Mouse (Mus musculus): ENCODE measurements around the gene Camsap2.

The Camsap2 gene

GRCm38 (mm10) chr1:136343727-136344126 lies 2.2 kb downstream of the Camsap2 start:
- no peak for DNase-seq

- no peak for DNase-seq
These were observed 5.4 kb downstream of the Camsap2 start for GRCm38 (mm10) chr1:136340541-136340940.

- no peak for DNase-seq
These were observed 11.2 kb downstream of the Camsap2 start for GRCm38 (mm10) chr1:136334743-136335142.

GRCm38 (mm10) chr1:136333512-136333911 lies 12.4 kb downstream of the Camsap2 start:
- no peak for DNase-seq

GRCm38 (mm10) chr1:136333071-136333470 lies 12.8 kb downstream of the Camsap2 start:
- no peak for DNase-seq

- DNase-seq = no peak
These were observed 14.1 kb downstream of the Camsap2 start for GRCm38 (mm10) chr1:136331836-136332235.

- no peak for DNase-seq
These were observed 16.5 kb downstream of the Camsap2 start for GRCm38 (mm10) chr1:136329426-136329825.

GRCm38 (mm10) chr1:136328640-136329039 lies 17.3 kb downstream of the Camsap2 start:
- DNase-seq = no peak

GRCm38 (mm10) chr1:136327638-136328037 lies 18.3 kb downstream of the Camsap2 start:
- no peak for DNase-seq

GRCm38 (mm10) chr1:136325933-136326332 lies 20.0 kb downstream of the Camsap2 start:
- DNase-seq = no peak

- no peak for DNase-seq
These were observed 23.6 kb downstream of the Camsap2 start for GRCm38 (mm10) chr1:136322331-136322730.

GRCm38 (mm10) chr1:136316317-136316716 lies 29.6 kb downstream of the Camsap2 start:
- DNase-seq = no peak

GRCm38 (mm10) chr1:136309193-136309592 lies 36.7 kb downstream of the Camsap2 start:
- DNase-seq = no peak

- peak; percentile 56 for DNase-seq
These were observed 39.5 kb downstream of the Camsap2 start for GRCm38 (mm10) chr1:136306424-136306823.

GRCm38 (mm10) chr1:136293961-136294360 lies 51.9 kb downstream of the Camsap2 start:
- DNase-seq = no peak

- no peak for DNase-seq
These were observed 56.1 kb downstream of the Camsap2 start for GRCm38 (mm10) chr1:136289803-136290202.

GRCm38 (mm10) chr1:136277366-136277765 lies 68.5 kb downstream of the Camsap2 start:
- DNase-seq = no peak

GRCm38 (mm10) chr1:136268224-136268623 lies 77.7 kb downstream of the Camsap2 start:
- DNase-seq = no peak

GRCm38 (mm10) chr1:136266127-136266526 lies 79.8 kb downstream of the Camsap2 start:
- no peak for DNase-seq

GRCm38 (mm10) chr1:136263355-136263754 lies 82.5 kb downstream of the Camsap2 start:
- no peak for DNase-seq

- DNase-seq = no peak
These were observed 85.2 kb downstream of the Camsap2 start, which contains the start of gene Gpr25 for GRCm38 (mm10) chr1:136260635-136261238. Gene Gpr25, minus strand, starts transcription at chr1:136260873.

GRCm38 (mm10) chr1:136259893-136260634 lies 85.8 kb downstream of the Camsap2 start:
- DNase-seq = peak; percentile 74

GRCm38 (mm10) chr1:136259543-136259892 lies 86.4 kb downstream of the Camsap2 start:
- no peak for DNase-seq

GRCm38 (mm10) chr1:136258495-136258894 lies 87.4 kb downstream of the Camsap2 start:
- no peak for DNase-seq

GRCm38 (mm10) chr1:136255657-136256056 lies 90.2 kb downstream of the Camsap2 start:
- no peak for DNase-seq
